Mouse (Mus musculus) urinary bladder, postnatal 36 days (tissue): ENCODE data around the gene 2310033P09Rik.
"Not testable (repeated sequence)": the region's sequence is repeated elsewhere in the genome, so short reads cannot be mapped to it uniquely, and the experiment has no call there.

Experiments used
- DNase-seq, 2 experiments: peaks; one replicate each; pipeline ENCODE4 v3.0.0; 2022; ENCODE audit warnings: low spot score in 2 of 2, mixed read lengths in 1 of 2

2310033P09Rik gene

DNA sequence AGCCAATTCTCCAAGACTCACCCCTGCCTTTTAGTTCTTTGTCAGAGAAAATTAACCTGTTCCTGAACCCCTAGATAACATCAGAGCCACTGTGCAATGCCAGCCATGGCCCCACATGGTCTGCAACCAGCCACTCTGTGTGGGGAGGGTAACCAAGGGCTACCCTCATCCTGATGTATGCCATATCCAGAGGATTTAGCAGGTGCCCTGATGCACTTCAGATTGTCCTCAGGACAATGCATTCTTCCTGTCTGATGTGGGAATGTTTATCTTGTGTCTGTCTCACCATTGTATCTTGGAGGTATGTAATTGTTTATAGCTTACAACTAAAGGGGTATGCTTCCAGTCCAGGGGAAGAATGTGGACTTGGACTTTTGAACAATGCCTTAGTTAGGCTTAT is 11.9 kb upstream of the 2310033P09Rik start:
- DNase-seq: no peak

GRCm38 (mm10) chr11:59201216-59202002 is 6.7 kb upstream of the 2310033P09Rik start:
- no peak for DNase-seq

- DNase-seq: peak; percentile 89 to 93
These were observed 5.8 kb upstream of the 2310033P09Rik start, which contains the start of gene Mrpl55 for GRCm38 (mm10) chr11:59202081-59202995. Gene Mrpl55 (plus strand): TSS chr11:59202486.

- DNase-seq: peak; percentile 56 to 65
These were observed 901 bp downstream of the 2310033P09Rik start for GRCm38 (mm10) chr11:59209003-59209441.

DNA sequence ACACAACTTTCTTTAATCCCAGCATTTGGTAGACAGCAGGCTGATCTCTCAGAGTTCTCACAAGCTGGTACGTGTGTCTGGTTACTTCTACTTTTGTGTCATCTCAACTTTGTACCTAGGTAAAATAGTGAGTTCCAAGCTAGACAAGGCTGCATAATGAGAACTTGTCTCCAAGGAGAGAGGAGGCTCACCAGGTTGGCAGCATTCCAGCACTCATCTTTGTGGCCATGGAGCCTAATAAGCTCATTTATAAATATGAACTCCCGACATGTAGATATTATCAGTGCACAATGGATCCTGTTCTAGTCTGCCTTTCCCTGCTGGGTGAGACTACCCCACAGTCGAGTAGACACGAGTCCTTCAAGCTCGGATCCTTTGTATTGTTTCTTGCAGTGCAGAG is 1.5 kb downstream of the 2310033P09Rik start:
- no peak for DNase-seq

- no peak for DNase-seq
These were observed 1.9 kb downstream of the 2310033P09Rik start for GRCm38 (mm10) chr11:59210020-59210419.

DNA sequence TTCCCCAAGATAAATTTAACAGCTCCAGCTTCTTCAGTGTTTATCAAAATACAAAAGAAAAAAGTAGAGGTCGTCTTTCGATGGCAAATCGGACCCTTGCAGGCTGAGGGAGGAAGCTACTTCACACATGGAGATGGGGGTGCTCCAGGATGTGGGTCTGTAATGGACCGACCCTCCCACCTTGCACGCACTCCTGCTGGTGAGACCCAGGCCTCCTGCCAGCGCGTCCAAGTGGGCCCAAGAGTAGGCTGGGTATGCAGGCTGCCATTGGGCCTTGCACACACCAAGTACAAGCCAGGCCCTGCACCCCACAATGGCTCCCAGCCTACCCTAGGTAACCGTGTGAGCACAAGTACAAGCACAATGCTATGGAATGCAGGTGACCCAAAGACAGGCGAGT is 3.4 kb downstream of the 2310033P09Rik start:
- not testable (repeated sequence) for DNase-seq

- DNase-seq: not testable (repeated sequence)
These were observed 4.2 kb downstream of the 2310033P09Rik start for GRCm38 (mm10) chr11:59212320-59212719.

DNA sequence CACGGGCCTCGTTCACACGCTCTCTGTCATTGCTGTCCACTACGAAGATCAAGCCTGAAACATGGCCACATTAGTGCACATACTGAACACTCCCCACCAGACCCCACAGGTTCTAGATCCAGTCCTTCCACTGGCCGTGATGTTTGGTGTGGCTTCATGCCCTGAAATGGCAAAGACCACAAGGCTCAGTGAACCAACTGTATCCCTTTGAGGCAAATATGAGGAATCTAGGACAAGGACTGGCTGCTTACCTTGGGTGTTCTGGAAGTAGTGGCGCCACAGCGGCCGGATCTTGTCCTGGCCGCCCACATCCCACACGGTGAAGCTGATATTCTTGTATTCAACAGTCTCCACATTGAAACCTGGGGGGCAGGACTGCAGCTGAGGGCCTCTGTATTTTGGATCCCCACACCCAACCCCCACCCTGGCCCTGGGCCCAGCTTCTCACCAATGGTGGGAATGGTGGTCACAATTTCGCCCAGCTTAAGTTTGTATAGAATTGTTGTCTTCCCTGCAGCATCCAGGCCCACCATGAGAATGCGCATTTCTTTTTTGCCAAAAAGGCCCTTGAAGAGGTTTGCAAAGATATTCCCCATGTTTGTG is 4.9 kb downstream of the 2310033P09Rik start:
- DNase-seq: no peak

DNA sequence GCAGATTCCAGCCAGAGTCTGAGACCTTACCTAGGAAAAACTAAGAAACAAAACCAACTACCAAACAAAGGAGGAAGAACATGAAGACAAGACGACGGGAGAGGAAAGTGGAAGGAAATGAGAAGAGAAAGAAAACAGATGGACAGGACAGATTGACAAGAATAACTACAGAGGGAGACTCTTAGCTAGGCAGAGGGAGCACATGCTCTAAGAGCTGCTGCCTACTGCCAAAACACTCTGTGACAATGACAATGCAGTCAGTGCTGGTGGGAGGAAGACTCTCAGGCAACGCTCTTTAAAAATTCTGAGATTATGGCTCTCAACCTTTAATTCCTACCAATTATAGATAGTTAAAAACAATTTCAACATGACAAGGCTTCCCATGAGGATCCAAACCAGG is 8.8 kb downstream of the 2310033P09Rik start:
- DNase-seq: no peak

DNA sequence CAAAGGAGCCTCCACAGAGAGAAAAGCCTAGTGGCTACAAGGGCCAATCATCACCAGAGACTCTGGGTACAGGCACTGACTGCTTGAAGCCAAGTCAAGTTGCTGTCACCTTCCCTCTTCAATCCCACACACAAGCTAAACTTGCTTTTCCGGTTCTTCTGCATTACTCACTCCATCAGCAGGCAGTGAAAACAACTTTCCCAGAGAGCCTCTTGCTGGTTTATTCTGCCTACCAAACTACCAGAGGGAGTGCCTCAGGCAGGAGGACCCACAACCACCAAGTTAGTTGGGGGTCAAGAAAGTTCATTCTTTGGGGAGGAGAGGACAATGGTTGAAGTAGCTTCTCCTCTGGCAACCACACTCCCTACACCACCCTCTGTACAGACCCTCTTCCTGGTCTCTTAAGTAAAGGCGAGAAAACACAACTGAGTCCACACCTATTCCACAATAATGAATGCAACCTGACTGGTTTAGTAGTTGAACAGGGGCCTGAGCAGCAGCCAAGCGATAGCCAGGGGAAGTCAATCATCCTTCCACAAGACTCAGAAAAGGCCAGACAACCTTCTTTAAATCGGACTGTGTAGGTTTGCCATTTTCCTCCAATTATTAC is 10.4 kb downstream of the 2310033P09Rik start:
- DNase-seq: peak; percentile 37 to 62

GRCm38 (mm10) chr11:59219064-59219463 is 10.9 kb downstream of the 2310033P09Rik start:
- DNase-seq: no peak

GRCm38 (mm10) chr11:59221604-59222003 is 13.5 kb downstream of the 2310033P09Rik start:
- no peak for DNase-seq

DNA sequence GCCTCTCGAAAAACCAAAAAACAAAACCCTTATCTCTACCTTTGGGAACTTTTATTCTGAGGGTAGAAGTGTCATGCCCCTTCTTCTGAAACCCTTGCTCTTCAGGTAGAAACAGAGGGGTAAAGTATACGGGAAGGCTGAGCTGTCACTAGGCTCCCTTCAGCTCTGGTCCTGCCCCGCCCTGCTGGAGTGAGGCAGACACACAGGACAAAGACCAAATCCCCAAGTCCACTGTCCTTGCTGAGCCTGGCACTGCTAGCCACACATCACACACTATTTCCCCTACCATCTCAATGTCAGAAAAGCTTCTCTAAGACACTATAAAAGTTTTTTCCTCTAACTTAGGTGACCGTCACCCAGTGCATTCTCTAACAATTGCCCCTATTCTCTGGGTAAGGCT is 14.2 kb downstream of the 2310033P09Rik start:
- no peak for DNase-seq

DNA sequence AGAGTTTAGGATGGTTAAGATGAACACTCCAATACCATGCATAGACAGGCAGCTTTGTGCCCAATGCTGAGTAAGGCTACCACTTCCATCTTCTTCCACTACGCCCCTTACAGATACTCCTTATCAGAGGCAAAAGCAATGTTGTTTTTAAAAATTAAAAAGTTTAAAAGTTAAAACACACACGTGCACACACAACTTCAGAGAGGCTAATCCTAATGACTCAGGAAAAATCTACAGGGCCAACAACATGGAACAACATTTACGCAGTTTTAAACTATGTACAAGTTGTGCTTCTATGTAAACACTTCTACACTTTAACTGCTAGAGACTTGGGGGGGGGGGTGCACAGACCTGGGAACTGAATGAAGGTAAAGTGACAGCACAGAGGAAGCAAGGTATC is 15.9 kb downstream of the 2310033P09Rik start:
- no peak for DNase-seq

DNA sequence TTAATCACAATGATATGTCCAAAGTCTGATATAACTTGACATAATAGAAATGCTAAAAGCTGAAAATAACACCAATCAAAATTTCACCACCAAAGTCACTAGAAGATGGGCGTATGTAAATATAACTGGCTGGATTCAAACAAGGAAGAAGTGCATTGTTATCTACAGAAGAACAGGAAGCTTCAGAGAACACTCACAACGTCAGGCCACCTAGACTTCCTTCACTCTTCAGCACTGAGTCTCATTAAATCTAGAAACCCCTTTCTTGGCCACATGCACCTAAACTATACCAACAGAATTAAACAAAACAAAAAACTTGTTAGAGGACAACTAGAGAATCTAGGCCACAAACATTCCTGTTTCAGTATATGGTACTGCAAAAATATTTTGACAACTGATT is 16.3 kb downstream of the 2310033P09Rik start:
- DNase-seq: no peak

- no peak for DNase-seq
These were observed 17.0 kb downstream of the 2310033P09Rik start for GRCm38 (mm10) chr11:59225167-59225566.

GRCm38 (mm10) chr11:59226251-59226650 is 18.1 kb downstream of the 2310033P09Rik start:
- DNase-seq: peak in 1 of 2 experiments; percentile 26

GRCm38 (mm10) chr11:59226787-59227603 is 18.9 kb downstream of the 2310033P09Rik start:
- no peak for DNase-seq

DNA sequence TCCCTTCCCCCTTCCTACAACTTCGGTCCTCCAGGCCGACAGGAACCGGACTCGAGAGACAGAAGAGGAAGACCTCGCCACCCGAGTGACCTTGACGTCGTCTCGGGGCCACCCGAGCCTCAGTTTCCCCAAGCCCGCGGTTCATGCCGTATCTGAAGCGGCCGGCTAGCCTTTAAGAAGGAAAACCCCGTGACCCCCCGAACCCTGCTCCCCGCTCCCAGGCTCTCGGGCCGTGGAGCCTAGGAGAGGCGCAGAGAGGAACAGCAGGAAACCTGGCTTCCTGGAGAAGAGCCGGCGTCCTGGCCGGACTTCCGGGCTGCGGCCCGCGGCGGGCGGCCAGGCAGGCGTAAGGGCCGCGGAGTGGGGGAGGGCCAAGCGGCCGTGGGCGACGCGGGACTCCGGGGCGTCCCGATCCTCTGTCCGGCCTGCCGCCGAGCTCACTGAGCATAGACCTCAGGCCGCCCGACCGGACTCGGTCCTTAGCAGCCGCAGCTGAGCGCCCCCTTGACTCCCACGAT is 19.5 kb downstream of the 2310033P09Rik start:
- DNase-seq: peak in 1 of 2 experiments; percentile 27
